Mouse (Mus musculus): ENCODE measurements around the gene Celf2. TPM values are rescaled to one million over a fixed set of nuclear protein-coding genes. Genes with fewer than 3 reads are reported as not detected.

The Celf2 gene
- polyA plus RNA-seq, 1 experiment: 127 TPM

GRCm38 (mm10) chr2:6726071-6726470 is 783.3 kb downstream of the Celf2 start:
- Histone ChIP-seq H3K4me1 (ENCODE audit: control insufficient read depth, insufficient read depth, low read length) (peaks cover 31% of the 10 kb centered on the region), H3K27ac (ENCODE audit: insufficient read depth, low read depth, low read length) (no peak overlapping the region), H3K4me3 (ENCODE audit: insufficient read depth, low read length) (no peak overlapping the region)
- 0 out of 2 replicates have a peak, but pooled peaks have one; percentile 26 for TF ChIP-seq CTCF (IDR thresholded peaks at IDR 0.05; ENCODE audit: low read depth, low read length)
- TF ChIP-seq POLR2A (IDR thresholded peaks at IDR 0.05; ENCODE audit: borderline replicate concordance, low read depth, low read length): no peak

- H3K4me1 ChIP-seq (ENCODE audit: control insufficient read depth, insufficient read depth, low read length): peaks cover 20% of the 10 kb centered on the region
- no peak for TF ChIP-seq CTCF (IDR thresholded peaks at IDR 0.05; ENCODE audit: low read depth, low read length)
- no peak for TF ChIP-seq POLR2A (IDR thresholded peaks at IDR 0.05; ENCODE audit: borderline replicate concordance, low read depth, low read length)
- peak overlapping the region; percentile 97 for H3K27ac ChIP-seq (ENCODE audit: insufficient read depth, low read depth, low read length)
- no peak overlapping the region for H3K4me3 ChIP-seq (ENCODE audit: insufficient read depth, low read length)
Observed at GRCm38 (mm10) chr2:6723602-6724001, 785.8 kb downstream of the Celf2 start.

GRCm38 (mm10) chr2:6721460-6722401 is 787.6 kb downstream of the Celf2 start:
- peak overlapping the region; percentile 90 for H3K4me3 ChIP-seq (ENCODE audit: insufficient read depth, low read length)
- TF ChIP-seq CTCF (IDR thresholded peaks at IDR 0.05; ENCODE audit: low read depth, low read length) (no peak), POLR2A (IDR thresholded peaks at IDR 0.05; ENCODE audit: borderline replicate concordance, low read depth, low read length) (0 out of 2 replicates have a peak, but pooled peaks have one; percentile 47)
- H3K4me1 ChIP-seq (ENCODE audit: control insufficient read depth, insufficient read depth, low read length): peaks cover 23% of the 10 kb centered on the region
- H3K27ac ChIP-seq (ENCODE audit: insufficient read depth, low read depth, low read length): peak overlapping the region; percentile 99

GRCm38 (mm10) chr2:6720753-6721459 is 788.5 kb downstream of the Celf2 start:
- TF ChIP-seq CTCF (IDR thresholded peaks at IDR 0.05; ENCODE audit: low read depth, low read length): no peak
- TF ChIP-seq POLR2A (IDR thresholded peaks at IDR 0.05; ENCODE audit: borderline replicate concordance, low read depth, low read length): no peak
- peak overlapping the region; percentile 90 for H3K4me3 ChIP-seq (ENCODE audit: insufficient read depth, low read length)
- H3K27ac ChIP-seq (ENCODE audit: insufficient read depth, low read depth, low read length): peak overlapping the region; percentile 99
- H3K4me1 ChIP-seq (ENCODE audit: control insufficient read depth, insufficient read depth, low read length): peaks cover 27% of the 10 kb centered on the region

GRCm38 (mm10) chr2:6718864-6719263 is 790.5 kb downstream of the Celf2 start:
- Histone ChIP-seq H3K4me1 (ENCODE audit: control insufficient read depth, insufficient read depth, low read length) (peaks cover 32% of the 10 kb centered on the region), H3K4me3 (ENCODE audit: insufficient read depth, low read length) (peak overlapping the region; percentile 52), H3K27ac (ENCODE audit: insufficient read depth, low read depth, low read length) (peak overlapping the region; percentile 98)
- no peak for TF ChIP-seq CTCF (IDR thresholded peaks at IDR 0.05; ENCODE audit: low read depth, low read length)
- no peak for TF ChIP-seq POLR2A (IDR thresholded peaks at IDR 0.05; ENCODE audit: borderline replicate concordance, low read depth, low read length)

GRCm38 (mm10) chr2:6717953-6718352 is 791.4 kb downstream of the Celf2 start:
- peak overlapping the region; percentile 50 for H3K4me3 ChIP-seq (ENCODE audit: insufficient read depth, low read length)
- H3K27ac ChIP-seq (ENCODE audit: insufficient read depth, low read depth, low read length): peak overlapping the region; percentile 98
- no peak for TF ChIP-seq CTCF (IDR thresholded peaks at IDR 0.05; ENCODE audit: low read depth, low read length)
- TF ChIP-seq POLR2A (IDR thresholded peaks at IDR 0.05; ENCODE audit: borderline replicate concordance, low read depth, low read length): no peak
- peaks cover 35% of the 10 kb centered on the region for H3K4me1 ChIP-seq (ENCODE audit: control insufficient read depth, insufficient read depth, low read length)

- TF ChIP-seq POLR2A (IDR thresholded peaks at IDR 0.05; ENCODE audit: borderline replicate concordance, low read depth, low read length): no peak
- no peak for TF ChIP-seq CTCF (IDR thresholded peaks at IDR 0.05; ENCODE audit: low read depth, low read length)
- peak overlapping the region; percentile 19; the same call in 1 of the 2 replicates for H3K27ac ChIP-seq (ENCODE audit: insufficient read depth, low read depth, low read length)
- no peak overlapping the region for H3K4me3 ChIP-seq (ENCODE audit: insufficient read depth, low read length)
- H3K4me1 ChIP-seq (ENCODE audit: control insufficient read depth, insufficient read depth, low read length): peaks cover 45% of the 10 kb centered on the region
Observed at GRCm38 (mm10) chr2:6715562-6715961, 793.8 kb downstream of the Celf2 start.

- Histone ChIP-seq H3K4me3 (ENCODE audit: insufficient read depth, low read length) (no peak overlapping the region), H3K4me1 (ENCODE audit: control insufficient read depth, insufficient read depth, low read length) (peaks cover 59% of the 10 kb centered on the region), H3K27ac (ENCODE audit: insufficient read depth, low read depth, low read length) (peak overlapping the region; percentile 53)
- TF ChIP-seq POLR2A (IDR thresholded peaks at IDR 0.05; ENCODE audit: borderline replicate concordance, low read depth, low read length): no peak
- no peak for TF ChIP-seq CTCF (IDR thresholded peaks at IDR 0.05; ENCODE audit: low read depth, low read length)
Observed at GRCm38 (mm10) chr2:6713529-6713928, 795.8 kb downstream of the Celf2 start.

- peaks cover 66% of the 10 kb centered on the region for H3K4me1 ChIP-seq (ENCODE audit: control insufficient read depth, insufficient read depth, low read length)
- peak overlapping the region; percentile 60 for H3K27ac ChIP-seq (ENCODE audit: insufficient read depth, low read depth, low read length)
- TF ChIP-seq CTCF (IDR thresholded peaks at IDR 0.05; ENCODE audit: low read depth, low read length): no peak
- TF ChIP-seq POLR2A (IDR thresholded peaks at IDR 0.05; ENCODE audit: borderline replicate concordance, low read depth, low read length): no peak
- H3K4me3 ChIP-seq (ENCODE audit: insufficient read depth, low read length): no peak overlapping the region
Observed at GRCm38 (mm10) chr2:6710687-6711430, 798.5 kb downstream of the Celf2 start.

Measured in bone marrow macrophage, adult 2 months (primary cell).